Comparison of ENCODE assay signal across 9 mouse cellular contexts in genomic region chr19:6268170-6268528, GRCm38 (mm10). TPM values are rescaled to one million over a fixed set of nuclear protein-coding genes. Genes with fewer than 3 reads are reported as not detected.
DNase-seq lines count a peak whose midpoint lies in the region; ATAC-seq lines count a peak whose summit lies in the region.
"Had no signal": no experiment of that assay in that cellular context is flagged by ENCODE, and none has a peak within 500 bp of the region (broad histone marks: within the 10 kb centered on the region; RNA-seq: fewer than 3 reads in every experiment).

No protein-coding gene starts in this region.

- H3K9ac ChIP-seq in kidney, embryonic 14.5 days (ENCODE audit: low read depth, low read length), result no peak overlapping the region

- H3K9me3 ChIP-seq in embryonic facial prominence, embryonic 10.5 days, result no peaks in the 10 kb centered on the region
- no peaks in the 10 kb centered on the region for H3K9me3 ChIP-seq in kidney, embryonic 14.5 days (ENCODE audit: control insufficient read depth, low read length)

- peak; percentile 78 for ATAC-seq in kidney, embryonic 14.5 days (ENCODE audit: low FRiP score, low TSS enrichment)

- H3K27me3 ChIP-seq in embryonic facial prominence, embryonic 10.5 days (replicated peaks; ENCODE audit: low read depth, poor library complexity, severe bottlenecking), result peaks cover 6% of the 10 kb centered on the region
- H3K27me3 ChIP-seq in kidney, embryonic 14.5 days (ENCODE audit: control insufficient read depth, insufficient read depth, low read length), result peaks cover 6% of the 10 kb centered on the region; the same call in 1 of the 2 replicates
- no peaks in the 10 kb centered on the region for H3K27me3 ChIP-seq in splenic B cell, adult 2 months (ENCODE audit: control insufficient read depth, insufficient read depth, low read length, poor library complexity, severe bottlenecking)

- H3K4me1 ChIP-seq in embryonic facial prominence, embryonic 10.5 days, result peaks cover 12% of the 10 kb centered on the region
- H3K4me1 ChIP-seq in kidney, embryonic 14.5 days (ENCODE audit: control insufficient read depth, insufficient read depth, low read length), result no peaks in the 10 kb centered on the region

- H3K27ac ChIP-seq in embryonic facial prominence, embryonic 10.5 days (replicated peaks), result no peak overlapping the region
- H3K27ac ChIP-seq in kidney, embryonic 14.5 days (ENCODE audit: low read depth, low read length), result no peak overlapping the region

- WGBS in embryonic facial prominence, embryonic 10.5 days, result 18% methylated on average over 8 of the region's 8 CpGs
- 15% methylated on average over 8 of the region's 8 CpGs for WGBS in kidney, embryonic 14.5 days

- no peak overlapping the region for H3K4me3 ChIP-seq in embryonic facial prominence, embryonic 10.5 days
- H3K4me3 ChIP-seq in kidney, embryonic 14.5 days (ENCODE audit: low read length), result no peak overlapping the region; the same call in 1 of the 2 replicates
- H3K4me3 ChIP-seq: erythroblast, embryonic 14.5 days had no signal

- DNase-seq in 416B (ENCODE audit: low read depth) (peak; percentile 93), liver (peak; percentile 89)
- peak; percentile 80 to 89 for DNase-seq in adrenal gland, adult 18-20 months (ENCODE audit: low spot score in 2 of 2)
- peak; percentile 90 for DNase-seq in embryonic facial prominence, embryonic 10.5 days (ENCODE audit: low spot score)
- peak; percentile 85 to 90 for DNase-seq in heart, adult 9 months (ENCODE audit: low spot score in 2 of 2)
- DNase-seq in natural killer cell, adult 2 months (ENCODE audit: low spot score in 2 of 2), result peak; percentile 80 to 89
- DNase-seq in splenic B cell, adult 2 months (ENCODE audit: low read depth, low spot score), result peak; percentile 95

- no peak overlapping the region for H3K4me2 ChIP-seq in kidney, embryonic 14.5 days (replicated peaks; ENCODE audit: low read depth, low read length)

- no peaks in the 10 kb centered on the region for H3K36me3 ChIP-seq in embryonic facial prominence, embryonic 10.5 days (replicated peaks)
- no peaks in the 10 kb centered on the region for H3K36me3 ChIP-seq in kidney, embryonic 14.5 days (ENCODE audit: control insufficient read depth, insufficient read depth, low read length)
- no peaks in the 10 kb centered on the region for H3K36me3 ChIP-seq in splenic B cell, adult 2 months (ENCODE audit: control insufficient read depth, insufficient read depth, low read length, poor library complexity, severe bottlenecking)

RNA-seq across cellular contexts. Expression of gene Ehd1, which starts 8.4 kb away (rescaled TPM):
- 100 to 1,000 TPM; 112 to 157 TPM for total RNA-seq in adrenal gland, adult 18-20 months (2021)
- polyA plus RNA-seq in embryonic facial prominence, embryonic 10.5 days (2016; fragmentation: Nextera tagmentation; extraction: Ambion mirVana), result 81.8 and 83.5 TPM in 2 replicates
- 38.3 and 46.0 TPM in 2 replicates for polyA plus RNA-seq in kidney, embryonic 14.5 days (2014; fragmentation: Nextera tagmentation; extraction: Ambion mirVana)

RNA-seq across cellular contexts. Expression of gene Atg2a, which starts 26.7 kb away (rescaled TPM):
- total RNA-seq in adrenal gland, adult 18-20 months (2021), result 10 to 100 TPM; 26.4 to 37.1 TPM
- 12.5 and 13.6 TPM in 2 replicates for polyA plus RNA-seq in embryonic facial prominence, embryonic 10.5 days (2016; fragmentation: Nextera tagmentation; extraction: Ambion mirVana)
- polyA plus RNA-seq in kidney, embryonic 14.5 days (2014; fragmentation: Nextera tagmentation; extraction: Ambion mirVana), result 7.2 and 12.4 TPM in 2 replicates

RNA-seq across cellular contexts. Expression of gene Ppp2r5b, which starts 32.5 kb away (rescaled TPM):
- 100 to 1,000 TPM in 1 of 2 experiments, 10 to 100 TPM in 1; 97.0 to 115 TPM for total RNA-seq in adrenal gland, adult 18-20 months (2021)
- 25.5 and 26.3 TPM in 2 replicates for polyA plus RNA-seq in embryonic facial prominence, embryonic 10.5 days (2016; fragmentation: Nextera tagmentation; extraction: Ambion mirVana)
- polyA plus RNA-seq in kidney, embryonic 14.5 days (2014; fragmentation: Nextera tagmentation; extraction: Ambion mirVana), result 16.4 and 19.7 TPM in 2 replicates

RNA-seq across cellular contexts. Expression of gene Cdc42bpg, which starts 38.1 kb away (rescaled TPM):
- total RNA-seq in adrenal gland, adult 18-20 months (2021), result 10 to 100 TPM; 15.1 to 19.3 TPM
- 0.12 and 0.39 TPM in 2 replicates for polyA plus RNA-seq in embryonic facial prominence, embryonic 10.5 days (2016; fragmentation: Nextera tagmentation; extraction: Ambion mirVana)
- polyA plus RNA-seq in kidney, embryonic 14.5 days (2014; fragmentation: Nextera tagmentation; extraction: Ambion mirVana), result 0.89 and 2.0 TPM in 2 replicates

RNA-seq across cellular contexts. Expression of gene Gpha2, which starts 42.0 kb away (rescaled TPM):
- 10 to 100 TPM; 21.9 to 24.2 TPM for total RNA-seq in adrenal gland, adult 18-20 months (2021)
- 0.98 and 1.3 TPM in 2 replicates for polyA plus RNA-seq in embryonic facial prominence, embryonic 10.5 days (2016; fragmentation: Nextera tagmentation; extraction: Ambion mirVana)
- polyA plus RNA-seq in kidney, embryonic 14.5 days (2014; fragmentation: Nextera tagmentation; extraction: Ambion mirVana), result 0.93 TPM in 1 of 2 replicates, not detected in the other
- polyA plus RNA-seq: erythroblast, embryonic 14.5 days had no signal
